Mouse (Mus musculus): Measurements from ENCODE around the gene Snap29. TPM values are rescaled to one million over a fixed set of nuclear protein-coding genes. Genes with fewer than 3 reads are reported as not detected.
A peak's percentile ranks its signal among the peaks of the same experiment; 100 is the strongest.

Snap29 gene
- polyA plus RNA-seq (2014; fragmentation: Nextera tagmentation; extraction: Ambion mirVana) = 6.6 and 7.1 TPM in 2 replicates

- H3K27me3 ChIP-seq (ENCODE audit: control insufficient read depth, insufficient read depth, low read length) = no peaks in the 10 kb centered on the region
- ATAC-seq (ENCODE audit: low FRiP score, low TSS enrichment) = peak; percentile 98
- H3K4me1 ChIP-seq (ENCODE audit: control insufficient read depth, insufficient read depth, low read length) = 0 out of 2 replicates have a peak, but pooled peaks cover 4% of the 10 kb centered on the region
- H3K4me2 ChIP-seq (replicated peaks; ENCODE audit: low read depth, low read length) = peak within 1 kb of the TSS; percentile 67
- peak within 1 kb of the TSS; percentile 57 for H3K4me3 ChIP-seq (ENCODE audit: low read length)
- H3K9me3 ChIP-seq (ENCODE audit: control insufficient read depth, low read length) = no peaks in the 10 kb centered on the region
- peak within 1 kb of the TSS; percentile 74 for H3K9ac ChIP-seq (ENCODE audit: low read depth, low read length)
- under 1% methylated on average over 55 of the region's 69 CpGs for WGBS
- H3K36me3 ChIP-seq (ENCODE audit: control insufficient read depth, insufficient read depth, low read length) = no peaks in the 10 kb centered on the region
- H3K27ac ChIP-seq (ENCODE audit: low read depth, low read length) = peak within 1 kb of the TSS; percentile 38
Observed at GRCm38 (mm10) chr16:17405736-17406443, at the start of gene Snap29, which contains the start of gene Pi4ka. TSS of gene Snap29 (plus strand) at chr16:17405986. TSS of gene Pi4ka (minus strand) at chr16:17406314.

- ATAC-seq (ENCODE audit: low FRiP score, low TSS enrichment) = no peak
- H3K9ac ChIP-seq (ENCODE audit: low read depth, low read length) = no peak overlapping the region
- no peaks in the 10 kb centered on the region for H3K27me3 ChIP-seq (ENCODE audit: control insufficient read depth, insufficient read depth, low read length)
- H3K36me3 ChIP-seq (ENCODE audit: control insufficient read depth, insufficient read depth, low read length) = peaks cover 30% of the 10 kb centered on the region
- no peak overlapping the region for H3K4me2 ChIP-seq (replicated peaks; ENCODE audit: low read depth, low read length)
- WGBS = 92% methylated on average over 6 of the region's 6 CpGs
- H3K4me1 ChIP-seq (ENCODE audit: control insufficient read depth, insufficient read depth, low read length) = no peaks in the 10 kb centered on the region
- no peaks in the 10 kb centered on the region for H3K9me3 ChIP-seq (ENCODE audit: control insufficient read depth, low read length)
- H3K27ac ChIP-seq (ENCODE audit: low read depth, low read length) = no peak overlapping the region
- H3K4me3 ChIP-seq (ENCODE audit: low read length) = no peak overlapping the region
Observed at GRCm38 (mm10) chr16:17356031-17356430, 49.8 kb upstream of the Snap29 start.

- Histone ChIP-seq H3K36me3 (ENCODE audit: control insufficient read depth, insufficient read depth, low read length) (peaks cover 19% of the 10 kb centered on the region), H3K9me3 (ENCODE audit: control insufficient read depth, low read length) (no peaks in the 10 kb centered on the region), H3K27me3 (ENCODE audit: control insufficient read depth, insufficient read depth, low read length) (no peaks in the 10 kb centered on the region), H3K4me1 (ENCODE audit: control insufficient read depth, insufficient read depth, low read length) (no peaks in the 10 kb centered on the region), H3K4me2 (replicated peaks; ENCODE audit: low read depth, low read length) (no peak overlapping the region), H3K4me3 (ENCODE audit: low read length) (no peak overlapping the region), H3K9ac (ENCODE audit: low read depth, low read length) (no peak overlapping the region), H3K27ac (ENCODE audit: low read depth, low read length) (no peak overlapping the region)
- no peak for ATAC-seq (ENCODE audit: low FRiP score, low TSS enrichment)
- WGBS = 96% methylated on average over 4 of the region's 4 CpGs
Observed at GRCm38 (mm10) chr16:17358787-17359186, 47.0 kb upstream of the Snap29 start.

GRCm38 (mm10) chr16:17382306-17382705, 23.5 kb upstream of the Snap29 start:
- Histone ChIP-seq H3K9ac (ENCODE audit: low read depth, low read length) (no peak overlapping the region), H3K36me3 (ENCODE audit: control insufficient read depth, insufficient read depth, low read length) (peaks cover 11% of the 10 kb centered on the region), H3K4me3 (ENCODE audit: low read length) (no peak overlapping the region), H3K4me1 (ENCODE audit: control insufficient read depth, insufficient read depth, low read length) (no peaks in the 10 kb centered on the region), H3K27me3 (ENCODE audit: control insufficient read depth, insufficient read depth, low read length) (no peaks in the 10 kb centered on the region), H3K4me2 (replicated peaks; ENCODE audit: low read depth, low read length) (no peak overlapping the region), H3K9me3 (ENCODE audit: control insufficient read depth, low read length) (no peaks in the 10 kb centered on the region), H3K27ac (ENCODE audit: low read depth, low read length) (no peak overlapping the region)
- 94% methylated on average over 4 of the region's 4 CpGs for WGBS
- no peak for ATAC-seq (ENCODE audit: low FRiP score, low TSS enrichment)

- Histone ChIP-seq H3K4me3 (ENCODE audit: low read length) (no peak overlapping the region), H3K36me3 (ENCODE audit: control insufficient read depth, insufficient read depth, low read length) (peaks cover 11% of the 10 kb centered on the region), H3K9ac (ENCODE audit: low read depth, low read length) (no peak overlapping the region), H3K4me2 (replicated peaks; ENCODE audit: low read depth, low read length) (no peak overlapping the region), H3K27me3 (ENCODE audit: control insufficient read depth, insufficient read depth, low read length) (no peaks in the 10 kb centered on the region), H3K27ac (ENCODE audit: low read depth, low read length) (no peak overlapping the region), H3K4me1 (ENCODE audit: control insufficient read depth, insufficient read depth, low read length) (no peaks in the 10 kb centered on the region), H3K9me3 (ENCODE audit: control insufficient read depth, low read length) (no peaks in the 10 kb centered on the region)
- ATAC-seq (ENCODE audit: low FRiP score, low TSS enrichment) = no peak
- WGBS = 85% methylated on average over 2 of the region's 2 CpGs
Observed at GRCm38 (mm10) chr16:17383594-17384326, 22.0 kb upstream of the Snap29 start.

GRCm38 (mm10) chr16:17392784-17393183, 13.0 kb upstream of the Snap29 start:
- H3K4me1 ChIP-seq (ENCODE audit: control insufficient read depth, insufficient read depth, low read length) = no peaks in the 10 kb centered on the region

GRCm38 (mm10) chr16:17402855-17403254, 2.9 kb upstream of the Snap29 start:
- 0 out of 2 replicates have a peak, but pooled peaks cover 4% of the 10 kb centered on the region for H3K4me1 ChIP-seq (ENCODE audit: control insufficient read depth, insufficient read depth, low read length)
- H3K4me3 ChIP-seq (ENCODE audit: low read length) = no peak overlapping the region
- no peaks in the 10 kb centered on the region for H3K9me3 ChIP-seq (ENCODE audit: control insufficient read depth, low read length)
- no peaks in the 10 kb centered on the region for H3K36me3 ChIP-seq (ENCODE audit: control insufficient read depth, insufficient read depth, low read length)
- WGBS = 84% methylated on average over 1 of the region's 1 CpGs
- H3K9ac ChIP-seq (ENCODE audit: low read depth, low read length) = no peak overlapping the region
- no peak overlapping the region for H3K4me2 ChIP-seq (replicated peaks; ENCODE audit: low read depth, low read length)
- H3K27ac ChIP-seq (ENCODE audit: low read depth, low read length) = no peak overlapping the region
- no peaks in the 10 kb centered on the region for H3K27me3 ChIP-seq (ENCODE audit: control insufficient read depth, insufficient read depth, low read length)
- ATAC-seq (ENCODE audit: low FRiP score, low TSS enrichment) = no peak

More at GRCm38 (mm10) chr16:17392784-17393183, 13.0 kb upstream of the Snap29 start:
- Histone ChIP-seq H3K27ac (ENCODE audit: low read depth, low read length) (no peak overlapping the region), H3K9me3 (ENCODE audit: control insufficient read depth, low read length) (0 out of 2 replicates have a peak, but pooled peaks cover 3% of the 10 kb centered on the region), H3K36me3 (ENCODE audit: control insufficient read depth, insufficient read depth, low read length) (no peaks in the 10 kb centered on the region; the same call in 1 of the 2 replicates), H3K9ac (ENCODE audit: low read depth, low read length) (no peak overlapping the region), H3K4me2 (replicated peaks; ENCODE audit: low read depth, low read length) (no peak overlapping the region), H3K27me3 (ENCODE audit: control insufficient read depth, insufficient read depth, low read length) (no peaks in the 10 kb centered on the region), H3K4me3 (ENCODE audit: low read length) (no peak overlapping the region)
- 64% methylated on average over 4 of the region's 4 CpGs for WGBS
- no peak for ATAC-seq (ENCODE audit: low FRiP score, low TSS enrichment)

- peak overlapping the region; percentile 67 for H3K4me2 ChIP-seq (replicated peaks; ENCODE audit: low read depth, low read length)
- peak; percentile 85 for ATAC-seq (ENCODE audit: low FRiP score, low TSS enrichment)
- H3K9me3 ChIP-seq (ENCODE audit: control insufficient read depth, low read length) = no peaks in the 10 kb centered on the region
- H3K9ac ChIP-seq (ENCODE audit: low read depth, low read length) = peak overlapping the region; percentile 74
- H3K4me3 ChIP-seq (ENCODE audit: low read length) = peak overlapping the region; percentile 57
- 0 out of 2 replicates have a peak, but pooled peaks cover 4% of the 10 kb centered on the region for H3K4me1 ChIP-seq (ENCODE audit: control insufficient read depth, insufficient read depth, low read length)
- no peaks in the 10 kb centered on the region for H3K36me3 ChIP-seq (ENCODE audit: control insufficient read depth, insufficient read depth, low read length)
- WGBS = 1% methylated on average over 22 of the region's 22 CpGs
- H3K27me3 ChIP-seq (ENCODE audit: control insufficient read depth, insufficient read depth, low read length) = no peaks in the 10 kb centered on the region
- peak overlapping the region; percentile 4; the same call in 1 of the 2 replicates for H3K27ac ChIP-seq (ENCODE audit: low read depth, low read length)
Observed at GRCm38 (mm10) chr16:17405271-17405696, 502 bp upstream of the Snap29 start.

Measured in kidney, embryonic 14.5 days (tissue).